ENCODE assay signal across 11 mouse cellular contexts in genomic region chr13:104023356-104023911, GRCm38 (mm10).
DNase-seq lines count a peak whose midpoint lies in the region; ATAC-seq lines count a peak whose summit lies in the region.
"Had no signal": no experiment of that assay in that cellular context is flagged by ENCODE, and none has a peak within 500 bp of the region (broad histone marks: within the 10 kb centered on the region; RNA-seq: fewer than 3 reads in every experiment).

No protein-coding gene starts in this region.

- no peak overlapping the region for H3K4me3 ChIP-seq in heart, embryonic 10.5 days
- no peak overlapping the region for H3K4me3 ChIP-seq in lung, embryonic 15.5 days
- H3K4me3 ChIP-seq: heart, embryonic 12.5 days had no signal

- ATAC-seq in lung, embryonic 15.5 days (ENCODE audit: borderline replicate concordance, extremely low read depth, low FRiP score, low TSS enrichment): no peak
- ATAC-seq: CD4-positive, CD25-positive, alpha-beta regulatory T cell, adult 4 months had no signal

- peaks cover 13% of the 10 kb centered on the region for H3K4me1 ChIP-seq in heart, embryonic 10.5 days
- H3K4me1 ChIP-seq in lung, embryonic 15.5 days: peaks cover 33% of the 10 kb centered on the region

- peak overlapping the region; percentile 23; the same call in 1 of the 2 replicates for H3K27ac ChIP-seq in heart, embryonic 10.5 days
- H3K27ac ChIP-seq in lung, embryonic 15.5 days: peak overlapping the region; percentile 19; the same call in 1 of the 2 replicates

- H3K27me3 ChIP-seq in heart, embryonic 10.5 days (ENCODE audit: insufficient read depth, poor library complexity, severe bottlenecking): no peaks in the 10 kb centered on the region
- H3K27me3 ChIP-seq in lung, embryonic 15.5 days: no peaks in the 10 kb centered on the region
- H3K27me3 ChIP-seq: heart, embryonic 12.5 days had no signal

- no peak overlapping the region for H3K9ac ChIP-seq in lung, embryonic 15.5 days
- H3K9ac ChIP-seq: heart, embryonic 12.5 days had no signal

- peaks cover 4% of the 10 kb centered on the region for H3K36me3 ChIP-seq in heart, embryonic 10.5 days
- no peaks in the 10 kb centered on the region for H3K36me3 ChIP-seq in lung, embryonic 15.5 days

- no peak for DNase-seq in heart, embryonic 10.5 days (ENCODE audit: low spot score)
- no peak for DNase-seq in heart, adult 9 months (ENCODE audit: low spot score in 2 of 2)
- DNase-seq in lung, postnatal 14 days: no peak
- peak; percentile 36 for DNase-seq in kidney, postnatal 14 days
- DNase-seq in telencephalon, adult 2 months (ENCODE audit: low read depth, low spot score): peak; percentile 55
- DNase-seq in retina, postnatal 1 day: no peak
- no peak for DNase-seq in urinary bladder, postnatal 4 days (ENCODE audit: low spot score in 2 of 2)
- DNase-seq: cerebellum, adult 18-20 months had no signal

- no peaks in the 10 kb centered on the region for H3K9me3 ChIP-seq in heart, embryonic 10.5 days
- H3K9me3 ChIP-seq in lung, embryonic 15.5 days: no peaks in the 10 kb centered on the region

- no peak overlapping the region for H3K4me2 ChIP-seq in lung, embryonic 15.5 days
- H3K4me2 ChIP-seq: heart, embryonic 12.5 days had no signal

- WGBS in heart, embryonic 10.5 days: 82% methylated on average over 11 of the region's 11 CpGs
- 51% methylated on average over 11 of the region's 11 CpGs for WGBS in lung, embryonic 15.5 days

Comparison
In these comparisons a context has a peak if more than half of its experiments do, and no peak if none do; other contexts are left out.
1. DNase-seq: peak in kidney, postnatal 14 days (single experiment) and telencephalon, adult 2 months (single experiment); none in heart, embryonic 10.5 days (single experiment), heart, adult 9 months (0 of 2), lung, postnatal 14 days (single experiment), retina, postnatal 1 day (single experiment) and urinary bladder, postnatal 4 days (0 of 2).